Mouse (Mus musculus): ENCODE measurements around the gene Ddr1.

GRCm38 (mm10) chr17:35689936-35690645 lies 14.3 kb downstream of the Ddr1 start:
- TF ChIP-seq CTCF (IDR thresholded peaks at IDR 0.05; ENCODE audit: low read depth) (no peak), EP300 (IDR thresholded peaks at IDR 0.05; ENCODE audit: low read depth) (no peak)

Measured in liver, embryonic 14.5 days (tissue).